Mouse (Mus musculus) heart, postnatal 14 days (tissue): ENCODE measurements around the gene Alcam. TPM values are rescaled to one million over a fixed set of nuclear protein-coding genes. Genes with fewer than 3 reads are reported as not detected.

Experiments
- DNase-seq, 2 experiments: peaks; one replicate each; pipeline ENCODE4 v3.0.0; 2021 to 2022
- intact Hi-C: fragments of 180-260 bp; cut with DNase I; formaldehyde crosslinking; loops from one replicate; pipeline ENCODE4 v1.15.1; 2025
- long read RNA-seq, 2 experiments: library from polyadenylated mRNA; stranded (forward); transcript quantifications; one replicate each; pipeline ENCODE4 v2.0.0; 2021
- total RNA-seq, 2 experiments: library from RNA; stranded (reverse); gene quantifications; 2 replicates each; pipeline ENCODE4 v1.2.3; 2021

Gene Alcam
- 1 to 10 TPM; 4.1 to 5.1 TPM for total RNA-seq
- long read RNA-seq, experiment 1, full-length matches to known transcripts: 1 of 1 reads
- long read RNA-seq, experiment 1, partial matches to known transcripts: 0 of 1 reads
- long read RNA-seq, experiment 1, other reads (novel, unspliced or antisense): 0 of 1 reads
- long read RNA-seq, experiment 2: 0 reads

GRCm38 (mm10) chr16:52453971-52454514, at the start of gene Alcam:
Alcam (minus strand) TSS chr16:52454074.
- intact Hi-C loops: loop anchor here (5.0 kb wide), 2 partner anchors 142 to 813 kb away; no protein-coding TSS in a partner anchor
- peak; percentile 20 to 36 for DNase-seq

DNA sequence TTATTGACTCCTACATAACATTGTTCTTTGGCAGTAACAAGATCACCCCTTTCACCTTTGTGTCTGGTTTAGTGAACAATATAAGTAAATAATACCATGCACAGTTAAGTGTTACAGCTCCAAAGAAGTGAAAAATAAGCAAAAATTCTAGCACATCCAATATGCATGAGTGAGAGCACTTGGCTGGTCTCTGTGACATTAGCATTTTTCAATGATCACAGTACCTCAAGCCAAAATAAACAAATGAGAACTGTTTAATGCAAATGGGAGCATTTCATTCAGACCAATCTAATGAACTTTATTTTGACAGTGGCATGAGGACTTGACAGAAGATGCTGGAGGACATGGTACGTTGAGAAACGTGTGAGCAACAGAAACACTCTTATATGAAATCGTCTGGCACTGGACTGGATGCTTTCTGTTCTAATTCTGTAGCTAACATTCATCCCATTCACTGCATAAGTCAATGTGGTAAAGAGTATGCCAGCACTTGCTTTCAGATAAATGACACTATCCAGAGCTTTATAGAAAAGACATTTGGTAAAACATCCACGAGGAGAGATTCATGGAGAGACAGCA, 45.0 kb upstream of the Alcam start:
- intact Hi-C loops: no loop called here
- DNase-seq: no peak

DNA sequence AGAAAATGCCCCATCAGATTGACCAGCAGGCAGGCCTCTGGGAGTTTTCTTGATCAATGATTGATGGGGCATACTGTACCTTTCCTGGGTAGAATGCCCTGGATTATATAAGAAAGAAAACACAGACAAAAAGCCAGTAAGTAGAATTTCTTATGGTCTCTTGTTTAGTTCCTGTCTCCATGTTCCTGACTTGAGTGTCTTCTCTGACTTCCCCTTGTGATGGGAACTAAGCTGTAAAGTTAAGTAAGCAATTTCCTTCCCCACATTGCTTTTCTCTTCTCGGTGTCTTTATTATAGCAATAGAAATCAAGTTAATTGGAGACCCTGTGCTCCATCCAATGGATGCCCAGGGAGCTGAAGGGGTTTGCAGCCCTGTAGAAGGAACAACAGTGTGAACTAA, 36.7 kb upstream of the Alcam start:
- no peak for DNase-seq
- intact Hi-C loops: no loop called here

- intact Hi-C loops: no loop called here
- no peak for DNase-seq
Measured at GRCm38 (mm10) chr16:52474235-52474634, 20.4 kb upstream of the Alcam start.

DNA sequence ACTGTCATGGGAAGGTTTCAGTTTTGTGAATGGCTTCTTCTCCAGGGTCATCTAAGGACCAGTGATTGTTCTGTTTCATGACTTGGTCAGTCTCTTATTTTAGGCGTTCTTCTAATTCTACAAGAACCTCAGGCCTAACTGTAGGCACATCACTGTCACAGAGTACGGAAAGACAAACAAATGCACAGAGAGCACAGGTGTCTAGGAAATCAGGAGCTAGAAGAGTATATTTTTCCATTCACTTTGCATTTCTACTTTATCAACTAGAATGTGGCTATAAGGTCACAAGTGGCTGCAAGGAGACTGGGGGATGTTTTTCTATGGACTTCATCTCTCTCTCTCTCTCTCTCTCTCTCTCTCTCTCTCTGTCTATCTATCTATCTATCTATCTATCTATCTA, 19.2 kb upstream of the Alcam start:
- no peak for DNase-seq
- intact Hi-C loops: no loop called here

DNA sequence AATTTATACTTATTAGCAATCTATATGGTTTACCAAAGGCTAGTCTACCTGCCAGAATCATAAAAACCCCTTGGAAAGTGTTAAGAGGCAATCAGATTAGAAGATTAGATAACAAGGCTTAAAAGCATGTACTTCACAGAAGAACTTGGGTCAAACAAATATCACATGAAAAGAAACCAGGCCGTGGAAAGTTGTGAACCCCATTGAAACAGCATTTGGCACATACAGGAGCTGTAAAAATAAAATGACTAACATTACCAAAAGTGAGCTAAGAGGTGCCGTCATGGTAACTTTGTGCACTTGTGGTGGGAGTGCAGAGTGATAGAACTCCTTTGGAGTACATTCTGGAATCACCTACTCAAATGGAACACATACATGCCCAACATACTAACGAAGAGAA, 18.8 kb upstream of the Alcam start:
- intact Hi-C loops: no loop called here
- DNase-seq: no peak

DNA sequence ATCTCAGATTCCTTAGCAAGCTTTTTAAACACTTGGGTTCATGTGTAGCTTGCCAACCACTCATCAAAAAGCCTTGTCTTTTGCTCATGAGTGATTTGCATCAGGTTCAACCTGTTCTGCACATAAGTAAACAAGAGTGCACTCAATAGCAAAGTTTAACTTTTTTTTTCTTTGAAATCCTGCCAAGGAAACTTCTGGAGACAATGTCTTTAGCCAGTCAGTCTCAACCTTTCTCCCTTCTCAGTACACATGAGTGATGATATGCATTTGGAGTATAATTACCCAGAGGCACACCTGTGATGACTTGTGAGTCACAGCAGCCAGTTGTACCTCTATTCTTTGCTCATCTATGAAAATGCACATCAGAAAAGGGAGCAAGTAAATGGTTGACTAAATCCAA, 18.2 kb upstream of the Alcam start:
- no peak for DNase-seq
- intact Hi-C loops: no loop called here

DNA sequence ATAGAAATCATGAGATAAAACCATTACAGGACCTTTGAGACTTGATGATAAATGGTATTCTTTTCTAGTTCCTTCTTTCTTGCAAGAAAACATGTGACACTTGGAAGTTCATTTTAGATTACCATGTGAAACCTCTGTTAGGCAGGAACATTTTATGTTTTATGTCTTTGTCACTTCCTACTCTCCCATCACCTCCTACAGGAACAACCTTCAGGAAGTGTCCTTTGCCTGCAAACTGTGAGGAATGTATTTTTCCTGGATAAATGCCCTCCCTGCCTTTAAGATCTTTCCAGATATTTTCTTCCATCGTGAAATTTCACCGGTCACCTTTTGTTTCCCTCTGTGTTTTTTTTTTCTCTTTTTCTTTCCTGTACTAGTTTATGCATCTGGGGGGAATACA, 17.0 kb upstream of the Alcam start:
- intact Hi-C loops: no loop called here
- no peak for DNase-seq

GRCm38 (mm10) chr16:52470226-52470625, 16.4 kb upstream of the Alcam start:
- DNase-seq: no peak
- intact Hi-C loops: no loop called here

DNA sequence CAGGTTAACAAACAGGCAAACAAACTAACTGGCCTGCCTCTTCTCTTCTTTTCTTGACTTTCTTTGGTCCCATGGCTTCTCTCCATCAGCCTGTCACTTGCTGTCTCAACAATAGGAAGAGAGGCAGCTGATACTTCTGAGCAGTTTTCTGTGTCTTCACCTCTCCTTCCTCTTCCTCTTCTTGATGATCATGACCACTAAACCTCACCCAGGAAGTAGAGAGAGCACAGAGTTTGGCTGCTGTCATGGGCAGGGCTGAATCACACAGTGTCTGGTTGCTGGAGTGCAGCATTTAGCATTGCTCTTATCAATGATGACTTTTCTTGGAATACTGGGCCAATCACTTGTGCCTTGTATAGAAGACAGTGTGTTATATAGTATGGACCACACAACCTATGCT, 14.6 kb upstream of the Alcam start:
- no peak for DNase-seq
- intact Hi-C loops: no loop called here

DNA sequence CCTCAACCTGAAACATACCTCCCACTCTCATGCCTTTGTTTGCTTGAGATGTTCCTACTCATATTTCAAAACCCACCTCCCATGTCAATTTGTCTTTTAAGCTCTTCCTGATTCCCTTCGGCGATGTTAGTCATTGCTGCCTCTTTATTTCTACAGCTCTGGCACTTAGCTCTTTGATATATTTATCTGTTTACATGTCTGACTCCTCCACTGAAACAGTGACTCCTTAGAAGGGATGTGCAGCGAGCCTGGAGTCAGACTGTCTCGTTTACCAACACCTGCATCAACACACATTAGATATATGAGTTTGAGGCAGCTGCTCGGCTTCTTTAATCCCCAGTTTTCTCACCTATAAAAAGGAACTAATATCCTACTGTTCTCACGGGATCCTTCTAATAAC, 12.9 kb upstream of the Alcam start:
- intact Hi-C loops: no loop called here
- DNase-seq: no peak

GRCm38 (mm10) chr16:52464597-52464996, 10.7 kb upstream of the Alcam start:
- intact Hi-C loops: no loop called here
- DNase-seq: no peak

GRCm38 (mm10) chr16:52452862-52453715, 785 bp downstream of the Alcam start:
- peak; percentile 96 to 97 for DNase-seq
- intact Hi-C loops: loop anchor here (5.0 kb wide), 2 partner anchors 141 to 814 kb away; no protein-coding TSS in a partner anchor

- intact Hi-C loops: loop anchor here (5.0 kb wide), 2 partner anchors 140 to 815 kb away; no protein-coding TSS in a partner anchor
- DNase-seq: peak in 1 of 2 experiments; percentile 9
Measured at GRCm38 (mm10) chr16:52452477-52452831, 1.4 kb downstream of the Alcam start.

DNA sequence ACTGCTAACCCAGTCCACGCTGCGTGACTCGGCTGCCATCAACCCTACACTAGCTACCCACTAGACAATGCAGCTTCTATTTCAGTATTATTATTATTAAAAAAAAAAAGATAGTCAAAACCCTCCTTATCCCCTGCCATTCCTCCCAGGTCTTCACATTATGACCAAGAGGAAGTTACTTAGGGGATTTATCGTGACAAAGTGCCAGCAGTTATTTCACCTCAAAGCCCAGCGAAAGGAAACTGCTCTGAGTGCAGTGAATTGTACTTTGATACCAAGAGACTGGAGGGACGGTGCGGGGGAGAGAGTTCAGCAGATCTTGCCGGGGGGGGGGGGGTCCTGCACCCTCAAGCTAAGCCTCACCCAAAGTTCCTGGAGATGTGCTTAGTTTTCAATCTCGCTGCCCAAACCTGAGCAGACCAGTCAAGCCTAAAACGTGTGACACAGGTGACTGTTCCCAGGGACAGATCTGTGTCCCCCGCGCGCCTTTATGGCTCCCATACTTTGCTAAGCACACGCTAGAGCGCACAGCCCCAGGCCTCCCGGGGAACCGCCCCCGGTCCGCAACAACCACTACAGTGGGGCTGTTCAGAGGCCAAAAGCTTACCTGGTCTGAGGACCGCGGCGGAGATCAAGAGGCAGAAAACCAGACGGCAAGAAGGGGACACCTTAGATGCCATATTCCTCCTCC, 1.9 kb downstream of the Alcam start:
- peak in 1 of 2 experiments; percentile 5 for DNase-seq

GRCm38 (mm10) chr16:52451101-52451785, 2.6 kb downstream of the Alcam start:
- intact Hi-C loops: loop anchor here (5.0 kb wide), 2 partner anchors 139 to 816 kb away; no protein-coding TSS in a partner anchor
- DNase-seq: peak in 1 of 2 experiments; percentile 36

More for the DNA sequence above, 1.9 kb downstream of the Alcam start:
- intact Hi-C loops: loop anchor here (5.0 kb wide), 2 partner anchors 140 to 815 kb away; no protein-coding TSS in a partner anchor

- peak; percentile 53 to 63 for DNase-seq
- intact Hi-C loops: loop anchor here (1.0 to 5.0 kb wide), 3 partner anchors 10 to 817 kb away; no protein-coding TSS in a partner anchor
Measured at GRCm38 (mm10) chr16:52450245-52451100, 3.4 kb downstream of the Alcam start.

DNA sequence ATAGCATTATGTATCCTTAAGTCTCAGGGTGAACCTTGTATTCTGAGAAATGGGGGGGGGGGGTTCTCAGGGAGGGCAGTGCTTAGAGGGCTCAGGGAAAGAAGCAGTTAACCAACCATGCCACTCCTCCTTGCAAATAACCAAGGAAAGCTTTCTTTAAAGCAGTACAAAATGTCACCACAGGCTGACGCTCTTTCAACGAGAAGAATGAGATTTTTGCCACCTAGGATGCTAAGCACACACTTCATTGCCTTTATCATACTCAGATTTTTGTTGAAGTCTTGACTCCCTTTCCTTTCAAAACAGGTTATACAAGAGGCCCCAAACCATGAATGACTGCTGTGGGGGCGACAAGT, 4.0 kb downstream of the Alcam start:
- DNase-seq: no peak
- intact Hi-C loops: loop anchor here (1.0 to 5.0 kb wide), 3 partner anchors 10 to 817 kb away; no protein-coding TSS in a partner anchor

DNA sequence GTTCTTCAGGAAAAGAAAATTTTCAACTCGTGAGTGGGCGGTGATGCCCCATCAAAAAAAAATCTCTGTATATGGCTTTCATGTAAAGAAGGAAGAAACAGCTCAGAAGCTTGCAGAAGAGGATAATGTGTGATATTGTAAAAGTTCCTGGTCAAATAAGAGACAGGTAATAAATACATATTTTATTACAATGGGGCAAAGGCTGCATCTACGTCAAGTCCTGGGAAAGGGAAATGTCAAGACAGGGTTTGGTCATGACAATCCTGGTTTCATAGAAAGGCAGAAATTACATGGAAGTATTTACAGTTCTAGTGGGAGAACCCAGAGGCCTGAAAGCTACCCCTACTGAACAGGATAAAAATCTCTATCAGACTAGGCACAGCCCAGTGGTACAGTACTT, 7.9 kb downstream of the Alcam start:
- intact Hi-C loops: no loop called here

More for the DNA sequence above, 7.9 kb downstream of the Alcam start:
- no peak for DNase-seq
